Mouse (Mus musculus): ENCODE results near the gene Tmprss7.

The Tmprss7 gene

DNA sequence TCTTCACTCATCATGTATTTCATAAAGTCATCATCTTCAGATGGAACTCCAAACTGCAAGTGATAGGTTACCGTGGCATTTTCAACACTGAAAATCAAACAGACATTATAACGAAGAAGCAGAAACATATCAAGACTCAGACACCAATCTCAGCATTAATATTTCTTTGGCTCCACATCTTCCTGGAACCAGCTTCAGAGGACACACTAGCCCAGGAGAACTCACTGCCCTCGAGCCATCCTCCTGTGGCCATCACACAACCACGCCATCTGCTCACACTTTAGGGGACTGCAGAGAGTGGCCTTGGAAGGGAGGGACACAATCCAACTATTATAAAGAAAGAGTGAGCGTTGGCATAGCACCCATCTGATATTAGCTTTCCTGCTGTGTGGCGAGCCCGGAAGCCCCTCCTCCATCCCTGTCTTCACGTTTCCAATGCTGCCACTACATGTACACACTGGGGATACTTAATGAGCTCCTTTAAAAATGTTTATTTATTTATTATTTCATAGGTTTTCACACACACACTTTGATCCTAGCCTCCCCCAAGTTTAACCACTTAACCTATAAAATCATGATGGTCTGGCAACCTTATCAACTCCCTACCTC, 63.9 kb downstream of the Tmprss7 start:
- no peak for DNase-seq (ENCODE audit: extremely low read depth, low read depth)

DNA sequence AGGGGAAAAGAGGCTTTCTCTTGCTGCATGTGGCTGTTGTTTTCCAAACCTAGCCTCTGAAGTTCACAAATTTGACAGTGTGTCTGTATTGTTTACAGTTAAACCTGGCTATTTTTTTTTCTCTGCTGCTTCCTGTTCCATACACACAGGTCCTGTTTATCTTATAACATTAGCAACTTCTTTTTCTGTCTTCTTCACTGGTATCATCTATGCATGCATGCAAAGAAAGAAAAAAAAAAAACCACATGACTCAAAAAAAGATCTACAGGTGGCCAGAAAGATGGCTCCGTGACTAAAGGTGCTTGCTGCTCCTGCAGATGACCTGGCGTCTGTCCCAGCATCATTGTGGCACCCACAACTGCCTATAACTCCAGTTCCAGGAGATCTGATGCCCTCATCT, 68.1 kb downstream of the Tmprss7 start:
- DNase-seq (ENCODE audit: extremely low read depth, low read depth): no peak

DNA sequence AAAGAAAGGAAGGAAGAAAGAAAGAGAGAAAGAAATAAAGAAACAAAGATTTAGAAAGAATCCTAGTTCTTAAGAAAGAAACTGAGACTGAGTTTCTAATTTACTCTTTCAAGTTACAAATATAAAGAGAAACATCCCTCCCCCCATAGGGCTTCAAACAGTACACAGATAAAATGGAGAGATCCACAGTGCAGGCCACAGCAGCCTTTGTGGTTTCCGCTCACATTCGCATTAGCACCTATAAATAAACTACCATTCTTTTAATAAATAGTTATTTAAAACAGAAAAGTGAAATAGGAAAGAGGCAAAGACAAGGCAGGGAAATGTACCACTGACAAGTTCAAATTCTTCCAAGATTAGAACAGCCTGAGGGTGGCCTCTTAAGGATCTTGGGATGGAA, 68.7 kb downstream of the Tmprss7 start:
- no peak for DNase-seq (ENCODE audit: extremely low read depth, low read depth)

DNA sequence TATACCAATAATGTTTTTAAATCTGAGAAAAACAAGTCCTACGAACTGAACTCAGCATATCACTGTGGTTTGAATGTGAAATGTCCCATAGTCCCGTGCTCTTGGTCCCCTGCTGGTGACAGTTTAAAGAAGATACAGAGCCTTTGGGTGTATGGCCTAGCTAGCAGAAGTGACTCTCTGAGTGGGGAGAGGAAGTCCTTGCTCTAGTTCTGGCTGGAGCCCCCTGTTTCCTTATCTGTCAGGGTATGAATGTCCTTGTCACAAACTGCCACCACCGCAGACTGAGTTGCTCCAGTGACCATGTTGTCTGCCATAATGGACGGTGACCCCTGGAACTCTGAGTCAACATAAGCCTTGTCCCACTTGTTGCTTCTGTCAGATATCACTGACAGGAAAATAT, 70.2 kb downstream of the Tmprss7 start:
- peak; percentile 58 for DNase-seq (ENCODE audit: extremely low read depth, low read depth)

DNA sequence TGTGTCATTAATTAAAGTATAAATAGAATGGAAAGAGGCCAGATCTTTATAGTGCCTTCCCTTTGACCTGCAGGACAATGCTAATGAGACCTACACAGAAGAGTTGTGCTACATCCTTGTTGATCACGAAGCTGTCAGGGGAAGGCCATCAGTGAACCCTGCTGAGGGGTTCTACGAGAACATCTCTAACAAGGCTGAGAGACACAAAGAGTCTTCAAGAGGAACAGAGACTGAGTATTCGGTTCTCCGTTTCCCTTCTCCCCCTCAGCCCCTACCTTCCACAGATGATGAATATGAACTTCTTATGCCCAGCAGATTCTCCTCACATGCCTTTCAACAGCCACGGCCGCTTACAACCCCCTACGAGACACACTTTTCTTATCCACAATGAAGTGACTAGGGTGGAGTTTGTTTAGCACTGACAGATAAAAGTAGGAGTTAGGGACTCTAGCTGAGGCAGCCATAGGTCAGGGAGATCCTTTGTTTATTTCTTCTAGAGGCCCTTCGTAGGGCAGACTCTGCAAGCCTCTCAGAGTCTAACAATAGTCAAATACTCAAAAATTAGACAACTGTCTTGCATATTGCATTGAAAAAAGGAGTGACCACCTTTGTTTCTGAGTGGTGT, 73.6 kb downstream of the Tmprss7 start:
- no peak for DNase-seq (ENCODE audit: extremely low read depth, low read depth)

DNA sequence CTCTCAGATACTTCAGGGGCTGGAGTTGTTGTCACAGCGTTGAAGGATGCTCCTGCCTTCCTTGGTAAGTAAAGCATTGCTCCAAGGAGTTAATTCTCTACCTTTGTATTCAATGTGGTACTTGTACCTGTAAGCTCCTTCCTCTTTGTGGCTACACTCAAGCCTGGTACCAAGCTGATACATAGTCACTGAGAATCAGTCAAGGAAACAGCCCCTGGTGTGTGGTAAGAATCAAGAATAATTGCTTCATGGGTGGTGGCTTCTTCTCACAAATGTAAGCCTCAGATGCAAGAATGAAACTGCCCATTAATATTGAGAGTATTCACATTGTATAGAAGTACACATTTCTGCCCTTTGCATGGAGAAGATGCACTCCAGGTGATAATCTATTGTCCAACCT, 77.5 kb downstream of the Tmprss7 start:
- no peak for DNase-seq (ENCODE audit: extremely low read depth, low read depth)

DNA sequence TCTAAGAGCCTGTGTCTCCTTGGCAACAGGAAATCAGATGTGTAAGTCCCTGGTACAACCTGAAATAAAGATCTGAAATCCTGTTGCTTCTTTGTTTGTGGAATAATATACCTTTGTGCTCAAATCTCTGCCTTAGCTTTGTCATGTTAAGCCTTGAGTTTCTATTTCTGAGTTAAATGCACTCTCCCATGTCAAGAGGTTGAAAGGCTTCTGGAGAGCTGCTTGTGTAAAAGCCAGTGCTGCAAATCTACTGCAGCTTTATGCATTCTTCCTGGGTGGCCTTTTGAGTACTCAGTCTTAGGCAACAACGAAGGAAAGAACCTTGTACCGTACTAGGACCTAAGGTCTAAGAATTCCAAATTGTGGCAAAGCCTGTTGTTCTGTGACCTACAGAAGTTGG, 80.2 kb downstream of the Tmprss7 start:
- no peak for DNase-seq (ENCODE audit: extremely low read depth, low read depth)

DNA sequence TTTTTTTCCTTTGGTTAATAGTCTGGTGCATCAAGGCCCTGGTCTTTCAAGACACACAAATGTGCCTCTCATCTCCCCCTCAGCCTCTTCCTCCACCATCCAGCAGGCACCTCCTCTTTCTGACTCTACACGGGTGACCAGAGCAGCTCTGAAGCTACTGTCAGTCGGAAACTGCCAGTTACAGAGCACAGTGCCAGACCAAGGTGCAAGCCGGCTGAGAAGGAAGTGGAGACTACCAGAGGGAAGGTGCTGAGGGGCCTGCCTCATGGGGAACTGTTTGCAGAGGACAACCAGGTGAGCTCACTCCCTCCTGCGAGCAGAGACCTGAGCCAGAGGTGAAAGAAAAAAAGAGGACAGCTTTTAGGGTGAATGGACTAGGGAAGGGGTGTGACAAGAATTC, 83.2 kb downstream of the Tmprss7 start, which contains the start of gene Gcsam:
Gene Gcsam (plus strand): TSS at position 114 of the 400 bp plus-strand sequence.
- no peak for DNase-seq (ENCODE audit: extremely low read depth, low read depth)

DNA sequence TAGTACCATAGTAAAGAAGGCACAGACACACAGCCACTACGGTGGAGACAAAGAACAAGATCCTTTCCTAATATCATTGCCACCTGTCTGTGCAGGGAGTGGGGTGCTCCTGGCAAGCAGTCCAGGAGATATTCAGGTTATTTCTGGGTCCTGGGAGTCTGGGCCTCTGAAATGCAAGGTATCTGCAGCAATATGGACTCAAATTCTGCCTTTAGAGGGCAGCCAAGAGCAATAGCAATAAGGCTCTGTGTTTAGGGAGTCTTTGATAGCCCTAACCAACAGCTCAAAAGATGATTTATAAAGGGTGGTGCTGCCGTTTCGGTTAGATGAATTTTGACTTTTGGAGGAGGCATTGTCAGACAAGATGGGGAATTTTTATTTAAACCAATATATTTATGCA, 84.2 kb downstream of the Tmprss7 start:
- no peak for DNase-seq (ENCODE audit: extremely low read depth, low read depth)

DNA sequence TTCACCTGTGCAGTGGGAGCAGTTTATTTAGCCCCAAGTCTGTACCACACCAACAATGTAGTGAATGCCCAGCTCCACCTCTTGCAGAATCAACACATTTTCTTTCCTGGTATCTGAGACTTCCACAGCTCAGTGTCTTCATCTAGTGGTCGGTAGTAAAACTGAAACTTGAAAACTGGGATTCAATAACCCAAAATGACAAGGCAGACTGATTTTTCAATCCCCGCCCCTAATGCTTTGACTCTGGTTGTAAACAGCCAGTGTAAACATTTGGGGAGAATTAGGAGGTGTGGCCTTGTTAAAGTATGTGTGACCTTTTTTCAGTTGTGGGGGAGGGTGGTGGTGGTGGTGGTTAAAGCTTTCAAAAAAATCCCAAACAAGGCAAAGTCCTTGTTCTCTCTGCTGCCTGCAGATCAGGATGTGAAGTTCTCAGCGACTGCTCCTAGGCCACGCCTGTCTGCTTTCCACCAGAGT, 84.9 kb downstream of the Tmprss7 start:
- DNase-seq (ENCODE audit: extremely low read depth, low read depth): no peak
